Mouse (Mus musculus) B cell, adult 62 days (primary cell): Measurements from ENCODE around the gene Flvcr2. TPM values are rescaled to one million over a fixed set of nuclear protein-coding genes. Genes with fewer than 3 reads are reported as not detected.

Experiments
- total RNA-seq: library from RNA; stranded (reverse); gene quantifications from 4 replicates; pipeline ENCODE4 v1.2.4, GENCODE M21; 2023

Gene Flvcr2
- not detected in 4 replicates for total RNA-seq

DNA sequence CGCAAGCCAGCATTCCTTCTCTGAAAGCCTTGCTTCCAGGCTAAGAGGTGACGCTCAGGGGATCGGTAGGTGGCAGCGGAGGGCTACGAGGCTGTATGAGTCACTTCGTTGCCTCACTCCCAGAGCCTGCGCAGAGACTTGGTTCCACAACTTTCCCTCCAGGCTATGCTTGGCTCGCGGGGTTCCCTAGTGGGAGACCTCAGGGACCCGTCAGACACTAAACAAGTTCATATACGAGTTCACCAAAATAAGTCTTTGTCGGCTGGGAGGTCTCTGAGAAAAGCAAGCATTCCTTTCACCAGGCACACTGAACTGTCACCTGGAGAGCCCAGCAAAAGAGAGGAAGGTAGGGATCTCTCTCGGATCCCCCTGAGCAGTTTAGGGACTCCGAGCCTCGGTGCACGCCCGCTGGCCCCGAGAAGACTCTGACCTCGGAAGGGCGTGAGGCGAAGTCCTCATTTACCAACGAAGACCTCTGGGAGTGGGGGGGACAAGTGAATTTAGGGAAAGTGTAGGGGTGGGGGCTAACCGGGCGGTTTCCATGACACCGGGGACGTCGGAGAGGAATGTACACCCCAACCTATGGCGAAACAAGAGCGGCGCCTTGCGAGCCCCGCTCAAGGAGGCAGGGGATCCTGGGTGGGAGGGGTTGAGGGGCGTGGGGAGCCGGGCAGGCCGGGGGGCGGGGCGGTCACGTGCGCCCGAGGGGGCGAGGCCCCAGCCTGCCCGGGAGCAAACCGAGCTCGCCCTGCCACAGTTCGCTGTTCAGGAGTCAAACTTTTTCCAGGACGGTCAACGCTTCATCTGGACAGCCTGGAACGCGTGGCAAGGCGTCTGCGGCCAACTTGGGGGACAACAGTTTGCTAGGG lies at the start of gene Flvcr2:
Gene Flvcr2, plus strand, starts transcription at position 713 of the 869 bp plus-strand sequence.

DNA sequence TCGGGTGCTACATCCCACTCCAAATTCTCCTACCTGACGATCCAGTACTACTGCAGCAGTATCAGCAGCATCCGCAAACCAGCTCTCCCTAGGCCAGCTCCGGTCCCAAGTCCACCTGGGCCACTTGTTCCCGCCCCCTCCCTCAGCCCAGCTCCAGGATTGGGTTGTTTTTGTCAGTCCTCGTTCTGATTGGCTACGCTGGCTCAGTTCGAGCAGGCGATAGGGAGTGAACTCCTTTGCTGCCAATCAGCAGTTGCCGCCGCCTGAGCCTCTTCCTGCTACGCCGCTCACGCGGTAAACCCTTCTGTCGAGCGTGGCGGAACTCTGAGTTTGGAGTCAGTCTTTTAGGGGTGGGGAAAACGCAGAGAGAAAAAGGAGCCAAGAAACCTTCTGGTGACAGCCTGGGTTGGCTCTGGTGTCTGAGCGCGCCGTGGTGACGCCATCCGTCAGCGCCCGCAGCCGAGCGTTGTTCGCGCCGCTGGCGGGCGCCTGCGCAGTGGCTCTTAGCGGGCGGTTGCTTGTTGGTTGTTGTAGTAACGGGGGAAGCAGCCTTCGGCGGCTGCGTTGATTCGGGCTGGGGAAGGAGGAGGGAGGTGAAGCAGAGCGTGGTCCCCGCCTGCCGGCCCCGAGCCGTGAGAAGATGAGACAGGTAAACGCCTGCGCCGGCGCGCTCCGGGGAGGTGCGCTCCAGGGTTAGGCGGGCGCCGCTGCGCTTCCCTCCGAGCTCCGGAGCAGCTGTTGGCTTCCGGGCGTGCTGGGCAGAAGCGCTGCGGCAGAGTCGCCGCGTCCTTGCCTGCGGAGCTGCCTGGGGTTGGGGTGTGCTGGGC lies 78.3 kb downstream of the Flvcr2 start, which contains the start of the genes Erg28 and Ttll5:
Gene Erg28, minus strand, starts transcription at position 113 of the 827 bp plus-strand sequence.
Gene Ttll5, plus strand, starts transcription at position 222 of the 827 bp plus-strand sequence.

Other genes with a start within 250 kb of the Flvcr2 start
- 1.3 to 2.1 TPM (median 1.9 TPM) in 4 replicates for gene Jdp2, start 147.5 kb upstream of the Flvcr2 start, total RNA-seq
- gene Batf, start 59.9 kb upstream of the Flvcr2 start, total RNA-seq: 18.2 to 25.6 TPM (median 21.7 TPM) in 4 replicates
- gene Erg28, start 78.0 kb downstream of the Flvcr2 start, total RNA-seq: 27.1 to 33.9 TPM (median 29.3 TPM) in 4 replicates
- 27.3 to 32.6 TPM (median 29.3 TPM) in 4 replicates for gene Ttll5, start 78.1 kb downstream of the Flvcr2 start, total RNA-seq